Mouse (Mus musculus) liver, embryonic 11.5 days (tissue): ENCODE results near the gene Kcnk13. TPM values are rescaled to one million over a fixed set of nuclear protein-coding genes. Genes with fewer than 3 reads are reported as not detected.

Source experiments
- ATAC-seq: fragments of 200-750 bp; cut with Nextera tagmentation; replicated peaks from 2 replicates; pipeline ENCODE4 v1.8.0; 2017; ENCODE audit warnings: moderate number of reproducible peaks, mild to moderate bottlenecking, moderate TSS enrichment, moderate library complexity; ENCODE audit not compliant: low FRiP score
- DNase-seq: peaks from one replicate; pipeline ENCODE4 v3.0.0-alpha.2; 2017; ENCODE audit warnings: low spot score
- H3K27ac ChIP-seq: fragments of 300-500 bp; sonication (generic); 2 replicates; pipeline ENCODE4 v1.5.1; 2014; ENCODE audit warnings: mild to moderate bottlenecking, low read depth, low read length, control low read depth
- H3K27me3 ChIP-seq: fragments of 300-500 bp; sonication (generic); replicated peaks from 2 replicates; pipeline ENCODE4 v1.6.1; 2014; ENCODE audit warnings: low read length, mixed read lengths; ENCODE audit not compliant: control insufficient read depth, insufficient read depth
- H3K36me3 ChIP-seq: fragments of 300-500 bp; sonication (generic); 2 replicates; pipeline ENCODE4 v1.6.1; 2014; ENCODE audit warnings: mild to moderate bottlenecking, low read length, moderate library complexity, mixed read lengths; ENCODE audit not compliant: control insufficient read depth, insufficient read depth
- H3K4me1 ChIP-seq: fragments of 300-500 bp; sonication (generic); replicated peaks from 2 replicates; pipeline ENCODE4 v1.6.1; 2014; ENCODE audit warnings: low read length, mixed read lengths; ENCODE audit not compliant: control insufficient read depth, insufficient read depth
- H3K4me2 ChIP-seq: fragments of 300-500 bp; sonication (generic); 2 replicates; pipeline ENCODE4 v1.6.1; 2014; ENCODE audit warnings: mild to moderate bottlenecking, control low read depth, moderate library complexity
- H3K4me3 ChIP-seq: fragments of 300-500 bp; sonication (generic); 2 replicates; pipeline ENCODE4 v1.5.1; 2014; ENCODE audit warnings: low read depth, low read length, control low read depth
- H3K9ac ChIP-seq: fragments of 300-500 bp; sonication (generic); 2 replicates; pipeline ENCODE4 v1.6.1; 2014; ENCODE audit warnings: low read depth, low read length, control low read depth
- H3K9me3 ChIP-seq: fragments of 300-500 bp; sonication (generic); 2 replicates; pipeline ENCODE4 v1.6.1; 2016; ENCODE audit warnings: low read length, inconsistent platforms, mixed read lengths; ENCODE audit not compliant: control insufficient read depth
- WGBS: fragments of 180-500 bp; shearing (Covaris S2); extraction: QIAGEN DNeasy Blood & Tissue Kit; methylation state at CpG from one replicate; pipeline ENCODE4 v1.1.7; 2014; 5-methylcytosine and 5-hydroxymethylcytosine counted together
- polyA plus RNA-seq: library from polyadenylated mRNA; unstranded; fragments of >200 nt; fragmentation: Nextera tagmentation; extraction: Ambion mirVana; gene quantifications from 2 replicates; pipeline ENCODE4 v1.2.1, GENCODE M21; 2014

The Kcnk13 gene
- polyA plus RNA-seq, 1 experiment from 2014 or later: 0.37 TPM

GRCm38 (mm10) chr12:99999726-100000125, 35.4 kb downstream of the Kcnk13 start:
- ATAC-seq (no peak), DNase-seq (no peak)
- Histone ChIP-seq H3K36me3 (no peaks in the 10 kb centered on the region), H3K27ac (no peak overlapping the region), H3K4me2 (no peak overlapping the region), H3K4me3 (no peak overlapping the region), H3K4me1 (no peaks in the 10 kb centered on the region), H3K9me3 (no peaks in the 10 kb centered on the region), H3K27me3 (no peaks in the 10 kb centered on the region), H3K9ac (no peak overlapping the region)
- WGBS: 77% methylated on average over 5 of the region's 5 CpGs

- no peak overlapping the region for H3K4me3 ChIP-seq
- no peaks in the 10 kb centered on the region for H3K9me3 ChIP-seq
- ATAC-seq (no peak), DNase-seq (no peak)
- H3K27me3 ChIP-seq: no peaks in the 10 kb centered on the region
- no peak overlapping the region for H3K27ac ChIP-seq
- H3K4me1 ChIP-seq: no peaks in the 10 kb centered on the region
- H3K4me2 ChIP-seq: no peak overlapping the region
- no peaks in the 10 kb centered on the region for H3K36me3 ChIP-seq
- WGBS: 79% methylated on average over 7 of the region's 7 CpGs
- H3K9ac ChIP-seq: no peak overlapping the region
Observed at GRCm38 (mm10) chr12:100000381-100000780, 36.1 kb downstream of the Kcnk13 start.

GRCm38 (mm10) chr12:100001246-100001645, 36.9 kb downstream of the Kcnk13 start:
- DNase-seq: no peak
- Histone ChIP-seq H3K4me2 (no peak overlapping the region), H3K9ac (no peak overlapping the region), H3K36me3 (no peaks in the 10 kb centered on the region), H3K9me3 (no peaks in the 10 kb centered on the region), H3K4me3 (no peak overlapping the region), H3K4me1 (no peaks in the 10 kb centered on the region), H3K27ac (no peak overlapping the region), H3K27me3 (no peaks in the 10 kb centered on the region)
- 80% methylated on average over 3 of the region's 3 CpGs for WGBS
- ATAC-seq: no peak

DNA sequence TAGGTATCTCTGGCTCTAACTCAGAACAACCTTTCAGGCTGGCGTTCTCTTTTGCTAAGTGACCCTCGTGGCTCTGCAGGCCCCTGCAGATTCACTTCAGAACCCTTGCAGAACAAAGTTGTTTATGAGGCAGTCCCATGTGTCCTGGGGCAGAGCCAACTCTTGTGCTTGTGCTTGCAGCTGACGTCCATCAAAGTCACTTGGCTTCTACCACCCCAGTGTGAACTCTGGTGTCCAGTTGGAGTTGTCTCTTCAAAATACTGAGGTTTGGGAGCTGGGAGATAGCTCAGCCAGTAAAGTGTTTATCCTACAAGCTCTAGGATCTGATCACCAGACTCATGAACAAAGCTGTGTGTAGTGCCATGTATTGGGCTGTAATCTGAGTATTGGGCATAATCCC, 37.6 kb downstream of the Kcnk13 start:
- no peak overlapping the region for H3K4me2 ChIP-seq
- DNase-seq (no peak), ATAC-seq (no peak)
- no peak overlapping the region for H3K4me3 ChIP-seq
- H3K9ac ChIP-seq: no peak overlapping the region
- H3K9me3 ChIP-seq: no peaks in the 10 kb centered on the region
- H3K4me1 ChIP-seq: no peaks in the 10 kb centered on the region
- no peaks in the 10 kb centered on the region for H3K36me3 ChIP-seq
- no peak overlapping the region for H3K27ac ChIP-seq
- no peaks in the 10 kb centered on the region for H3K27me3 ChIP-seq
- 68% methylated on average over 3 of the region's 3 CpGs for WGBS

DNA sequence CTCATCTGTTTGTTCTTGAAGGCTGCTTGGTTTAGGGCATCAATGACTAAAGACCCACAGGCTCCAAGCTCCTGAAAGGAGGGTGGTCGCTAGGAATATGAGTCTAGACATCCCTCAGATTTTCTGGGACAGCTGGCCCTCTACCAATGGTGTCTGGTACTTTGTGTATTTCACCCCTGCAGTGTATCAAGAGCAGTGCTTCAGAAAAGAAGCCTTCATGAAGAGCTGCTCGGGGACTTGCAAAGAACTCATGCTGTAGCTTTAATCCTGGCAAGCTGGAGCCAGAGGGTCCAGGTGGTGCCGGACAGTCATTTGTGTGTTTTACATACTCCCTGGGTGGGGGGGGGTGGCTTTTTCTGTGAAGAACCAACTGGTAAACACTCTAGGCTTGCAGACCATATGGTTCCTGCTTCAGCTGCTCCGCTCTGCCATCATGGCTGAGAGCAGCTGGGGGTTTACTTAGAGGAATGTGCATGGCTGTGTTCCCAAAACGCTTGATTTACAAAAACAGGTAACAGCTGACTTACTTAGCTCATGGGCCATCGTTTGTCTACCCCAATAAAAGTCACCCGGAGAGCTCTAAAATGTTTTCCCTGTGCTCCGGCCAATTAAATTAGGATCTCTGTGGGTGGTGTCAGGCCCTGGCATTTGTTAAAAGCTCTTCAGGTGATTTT, 38.8 kb downstream of the Kcnk13 start:
- DNase-seq (no peak), ATAC-seq (no peak)
- no peaks in the 10 kb centered on the region for H3K27me3 ChIP-seq
- H3K4me2 ChIP-seq: no peak overlapping the region
- H3K27ac ChIP-seq: no peak overlapping the region
- no peak overlapping the region for H3K4me3 ChIP-seq
- H3K4me1 ChIP-seq: no peaks in the 10 kb centered on the region
- WGBS: 47% methylated on average over 8 of the region's 8 CpGs
- H3K9me3 ChIP-seq: no peaks in the 10 kb centered on the region
- H3K36me3 ChIP-seq: no peaks in the 10 kb centered on the region
- H3K9ac ChIP-seq: no peak overlapping the region

DNA sequence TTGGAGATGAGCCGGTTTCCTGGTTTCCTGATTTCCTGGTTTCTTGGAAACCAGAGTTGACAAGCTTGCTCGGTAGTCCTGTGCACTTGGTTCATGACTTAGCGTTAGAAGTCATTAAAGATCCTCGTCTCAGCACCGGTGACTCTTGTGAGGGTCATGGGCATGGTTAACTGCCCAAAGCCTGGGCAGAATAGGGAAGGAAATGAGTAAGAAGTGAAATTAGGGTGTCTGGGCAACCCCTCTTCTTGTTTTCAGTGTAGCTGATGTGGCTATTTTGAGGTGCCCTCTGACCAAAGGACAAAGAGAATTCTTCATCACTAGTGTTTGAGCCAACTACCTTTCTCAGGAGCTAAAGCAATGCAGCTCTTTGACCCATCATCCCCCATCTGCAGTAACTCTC, 41.0 kb downstream of the Kcnk13 start:
- Histone ChIP-seq H3K4me2 (no peak overlapping the region), H3K4me1 (no peaks in the 10 kb centered on the region), H3K36me3 (no peaks in the 10 kb centered on the region), H3K9me3 (no peaks in the 10 kb centered on the region), H3K4me3 (no peak overlapping the region), H3K27ac (no peak overlapping the region), H3K9ac (no peak overlapping the region), H3K27me3 (no peaks in the 10 kb centered on the region)
- DNase-seq (no peak), ATAC-seq (no peak)
- WGBS: 79% methylated on average over 5 of the region's 5 CpGs

DNA sequence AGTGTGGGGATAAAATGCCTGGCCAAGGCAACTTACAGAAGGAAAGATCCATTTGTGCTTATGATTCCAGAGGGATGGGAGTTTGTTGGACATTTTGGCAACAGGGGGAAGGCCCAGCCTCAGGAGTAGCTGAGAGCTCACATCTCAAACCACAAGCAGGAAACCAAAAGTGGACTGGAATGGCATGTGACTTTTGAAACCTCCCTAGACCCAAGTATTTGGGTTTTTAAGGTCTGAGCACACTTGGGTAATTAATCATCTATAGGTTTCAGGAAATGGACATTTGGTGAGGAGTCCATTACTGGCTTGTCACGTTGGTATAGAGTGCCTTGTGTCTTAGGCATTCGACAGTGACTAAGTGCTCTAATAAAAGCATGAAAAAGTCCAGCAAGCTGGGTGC, 42.4 kb downstream of the Kcnk13 start:
- 58% methylated on average over 2 of the region's 2 CpGs for WGBS
- DNase-seq (no peak), ATAC-seq (no peak)
- Histone ChIP-seq H3K4me1 (no peaks in the 10 kb centered on the region), H3K9ac (no peak overlapping the region), H3K27ac (no peak overlapping the region), H3K9me3 (no peaks in the 10 kb centered on the region), H3K36me3 (no peaks in the 10 kb centered on the region), H3K4me2 (no peak overlapping the region), H3K4me3 (no peak overlapping the region), H3K27me3 (no peaks in the 10 kb centered on the region)

- H3K9ac ChIP-seq: no peak overlapping the region
- no peak for ATAC-seq
- H3K27me3 ChIP-seq: no peaks in the 10 kb centered on the region
- H3K36me3 ChIP-seq: no peaks in the 10 kb centered on the region
- no peak overlapping the region for H3K4me2 ChIP-seq
- no peaks in the 10 kb centered on the region for H3K4me1 ChIP-seq
- H3K27ac ChIP-seq: no peak overlapping the region
- peak; percentile 11 for DNase-seq
- 88% methylated on average over 3 of the region's 3 CpGs for WGBS
- H3K9me3 ChIP-seq: no peaks in the 10 kb centered on the region
- no peak overlapping the region for H3K4me3 ChIP-seq
Observed at GRCm38 (mm10) chr12:100012839-100013238, 48.5 kb downstream of the Kcnk13 start.

DNA sequence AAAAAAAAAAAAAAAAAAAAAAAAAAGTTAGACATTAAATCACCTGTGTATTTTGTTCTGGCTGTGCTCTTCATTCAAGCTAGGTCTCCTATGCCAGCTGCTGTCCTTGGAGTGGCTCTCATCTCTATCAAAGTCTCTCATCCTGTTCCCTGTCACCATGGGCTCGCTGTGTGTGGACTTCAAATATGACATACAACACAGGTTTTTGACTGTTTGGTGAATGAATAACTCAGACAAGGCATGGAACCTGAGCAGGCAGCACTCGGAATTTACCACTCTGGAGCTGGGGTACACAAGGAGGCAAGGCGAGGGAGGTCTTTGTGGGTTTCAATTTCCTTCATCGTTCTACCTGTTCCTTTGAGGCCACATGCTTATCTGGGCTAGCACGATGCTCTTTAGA, 50.8 kb downstream of the Kcnk13 start:
- Histone ChIP-seq H3K4me1 (no peaks in the 10 kb centered on the region), H3K27ac (no peak overlapping the region), H3K36me3 (no peaks in the 10 kb centered on the region), H3K4me3 (no peak overlapping the region), H3K9ac (no peak overlapping the region), H3K4me2 (no peak overlapping the region), H3K9me3 (no peaks in the 10 kb centered on the region), H3K27me3 (no peaks in the 10 kb centered on the region)
- DNase-seq (peak; percentile 24), ATAC-seq (no peak)
- 83% methylated on average over 5 of the region's 5 CpGs for WGBS
